Mouse (Mus musculus) bone marrow, adult 2 months (tissue): ENCODE data around the gene Cyp3a44.
"Not testable (repeated sequence)": the region's sequence is repeated elsewhere in the genome, so short reads cannot be mapped to it uniquely, and the experiment has no call there.

Experiments
- CTCF ChIP-seq: fragments of 200-500 bp; IDR thresholded peaks from 2 replicates; pipeline ENCODE4 v1.5.1; 2011; ENCODE audit warnings: low read length, control low read depth; ENCODE audit not compliant: control insufficient read depth, insufficient read depth
- POLR2A ChIP-seq: fragments of 200-500 bp; IDR thresholded peaks from 2 replicates; pipeline ENCODE4 v1.6.1; 2011; ENCODE audit warnings: low read depth, mild to moderate bottlenecking, control low read depth, low read length, borderline replicate concordance; ENCODE audit not compliant: control insufficient read depth

GRCm38 (mm10) chr5:145737512-145737911 lies 68.2 kb downstream of the Cyp3a44 start:
- not testable (repeated sequence) for TF ChIP-seq POLR2A, CTCF
